Mouse (Mus musculus): ENCODE measurements around the gene Apobec2. TPM values are rescaled to one million over a fixed set of nuclear protein-coding genes. Genes with fewer than 3 reads are reported as not detected.

The Apobec2 gene
- polyA plus RNA-seq, 1 experiment: 7.6 TPM

DNA sequence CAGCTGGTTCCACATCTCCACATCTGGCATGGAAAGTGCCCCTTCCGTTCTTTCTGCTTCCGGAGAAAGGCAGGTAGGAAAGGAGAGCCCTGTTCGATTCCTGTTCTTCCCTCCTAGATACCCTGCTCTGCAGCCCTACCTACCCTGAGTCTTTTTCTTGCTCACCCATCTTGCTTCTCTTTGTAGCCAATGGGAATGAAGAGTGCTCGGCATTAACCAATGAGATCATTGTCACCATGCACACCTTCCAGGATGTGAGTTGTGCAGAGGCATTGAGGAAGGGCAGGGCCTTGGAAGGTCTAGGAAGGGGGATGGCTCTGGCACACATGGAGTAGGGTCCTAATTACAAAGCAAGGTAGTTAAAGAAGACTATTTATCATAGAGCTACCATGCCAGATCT, 30.7 kb upstream of the Apobec2 start:
- no peaks in the 10 kb centered on the region for H3K27me3 ChIP-seq (ENCODE audit: control insufficient read depth, insufficient read depth, low read length)
- H3K4me3 ChIP-seq (ENCODE audit: control insufficient read depth, insufficient read depth, low read length): 0 out of 2 replicates have a peak overlapping the region, but pooled peaks have one; percentile 13
- DNase-seq: peak; percentile 11
- WGBS: 95% methylated on average over 4 of the region's 4 CpGs
- no peaks in the 10 kb centered on the region for H3K36me3 ChIP-seq (ENCODE audit: control insufficient read depth, insufficient read depth, low read length)
- H3K27ac ChIP-seq (ENCODE audit: control insufficient read depth, insufficient read depth, low read length): peak overlapping the region; percentile 21; the same call in 1 of the 2 replicates
- no peak for TF ChIP-seq CTCF (IDR thresholded peaks at IDR 0.05; ENCODE audit: borderline replicate concordance, control insufficient read depth, extremely low read depth, insufficient read depth, low read length, poor library complexity)
- no peak for TF ChIP-seq POLR2A (IDR thresholded peaks at IDR 0.05; ENCODE audit: control insufficient read depth, extremely low read depth, insufficient read depth, low read length, poor library complexity)
- H3K4me1 ChIP-seq (replicated peaks; ENCODE audit: control insufficient read depth, insufficient read depth, low read length): peaks cover 40% of the 10 kb centered on the region

- H3K4me3 ChIP-seq (ENCODE audit: control insufficient read depth, insufficient read depth, low read length): peak overlapping the region; percentile 51
- peak; percentile 77 for DNase-seq
- no peak for TF ChIP-seq CTCF (IDR thresholded peaks at IDR 0.05; ENCODE audit: borderline replicate concordance, control insufficient read depth, extremely low read depth, insufficient read depth, low read length, poor library complexity)
- peak; percentile 44 for TF ChIP-seq POLR2A (IDR thresholded peaks at IDR 0.05; ENCODE audit: control insufficient read depth, extremely low read depth, insufficient read depth, low read length, poor library complexity)
- no peaks in the 10 kb centered on the region for H3K36me3 ChIP-seq (ENCODE audit: control insufficient read depth, insufficient read depth, low read length)
- WGBS: 20% methylated on average over 13 of the region's 13 CpGs
- peak overlapping the region; percentile 75 for H3K27ac ChIP-seq (ENCODE audit: control insufficient read depth, insufficient read depth, low read length)
- no peaks in the 10 kb centered on the region for H3K27me3 ChIP-seq (ENCODE audit: control insufficient read depth, insufficient read depth, low read length)
- peaks cover 43% of the 10 kb centered on the region for H3K4me1 ChIP-seq (replicated peaks; ENCODE audit: control insufficient read depth, insufficient read depth, low read length)
These were observed 29.4 kb upstream of the Apobec2 start for GRCm38 (mm10) chr17:48462096-48462495.

DNA sequence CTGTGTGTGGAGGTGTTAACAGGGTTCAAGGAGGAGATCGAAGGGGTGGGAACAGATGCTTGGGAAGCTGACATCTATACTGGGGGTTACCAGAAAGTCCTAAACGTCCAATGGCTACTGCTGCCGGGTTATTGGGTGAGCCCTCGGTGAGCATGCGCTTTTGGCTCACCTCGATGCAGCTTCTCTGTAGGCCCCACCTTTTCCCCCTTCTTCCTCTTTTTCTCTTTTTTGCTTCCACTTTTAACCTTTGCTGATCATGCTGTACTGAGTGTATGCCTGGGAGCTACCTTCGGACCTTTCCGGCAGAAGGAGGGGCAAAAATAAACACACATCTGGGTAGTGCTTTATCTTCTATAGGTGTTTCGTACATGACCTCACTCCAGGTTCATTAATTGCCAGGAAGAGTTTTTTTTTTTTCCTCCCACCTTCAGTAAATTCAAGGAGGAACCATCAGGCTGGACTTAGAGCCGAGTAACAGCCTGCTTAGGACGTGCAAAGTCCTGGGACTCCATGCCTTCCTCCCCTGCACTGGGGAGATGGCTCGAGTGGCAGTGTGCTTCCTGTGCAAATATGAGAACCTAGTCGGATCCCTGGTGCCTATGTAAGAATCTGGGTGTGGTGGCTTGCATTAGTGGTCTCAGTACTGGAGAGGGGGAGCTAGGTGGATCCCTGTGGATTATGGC, 25.4 kb upstream of the Apobec2 start:
- Histone ChIP-seq H3K4me3 (ENCODE audit: control insufficient read depth, insufficient read depth, low read length) (no peak overlapping the region), H3K27me3 (ENCODE audit: control insufficient read depth, insufficient read depth, low read length) (no peaks in the 10 kb centered on the region), H3K36me3 (ENCODE audit: control insufficient read depth, insufficient read depth, low read length) (no peaks in the 10 kb centered on the region), H3K27ac (ENCODE audit: control insufficient read depth, insufficient read depth, low read length) (no peak overlapping the region), H3K4me1 (replicated peaks; ENCODE audit: control insufficient read depth, insufficient read depth, low read length) (peaks cover 24% of the 10 kb centered on the region)
- WGBS: 37% methylated on average over 13 of the region's 13 CpGs
- no peak for TF ChIP-seq CTCF (IDR thresholded peaks at IDR 0.05; ENCODE audit: borderline replicate concordance, control insufficient read depth, extremely low read depth, insufficient read depth, low read length, poor library complexity)
- TF ChIP-seq POLR2A (IDR thresholded peaks at IDR 0.05; ENCODE audit: control insufficient read depth, extremely low read depth, insufficient read depth, low read length, poor library complexity): no peak
- DNase-seq: no peak

DNA sequence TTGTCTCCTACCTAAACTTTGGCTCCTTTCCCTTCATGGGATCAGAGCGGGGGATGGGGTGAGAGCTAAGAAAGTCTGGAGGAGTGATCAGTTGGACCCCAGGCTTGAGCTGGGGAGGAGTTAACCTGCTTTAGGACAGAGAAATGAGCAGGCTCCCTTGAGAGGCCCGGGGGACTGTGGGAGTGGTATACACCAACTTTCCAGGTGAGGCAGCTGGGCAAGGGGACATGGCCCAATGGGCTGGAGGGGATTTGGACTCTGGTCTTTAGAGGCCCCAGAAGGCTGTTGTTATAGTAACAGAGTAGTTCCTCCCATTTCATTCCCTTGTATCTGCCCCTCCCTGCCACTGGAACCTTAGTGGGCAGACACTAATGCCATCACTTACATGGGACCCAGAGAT, 23.2 kb upstream of the Apobec2 start:
- 90% methylated on average over 2 of the region's 2 CpGs for WGBS
- DNase-seq: no peak
- Histone ChIP-seq H3K27ac (ENCODE audit: control insufficient read depth, insufficient read depth, low read length) (no peak overlapping the region), H3K4me1 (replicated peaks; ENCODE audit: control insufficient read depth, insufficient read depth, low read length) (peaks cover 6% of the 10 kb centered on the region; the same call in 1 of the 2 replicates), H3K27me3 (ENCODE audit: control insufficient read depth, insufficient read depth, low read length) (no peaks in the 10 kb centered on the region), H3K4me3 (ENCODE audit: control insufficient read depth, insufficient read depth, low read length) (no peak overlapping the region), H3K36me3 (ENCODE audit: control insufficient read depth, insufficient read depth, low read length) (no peaks in the 10 kb centered on the region)
- TF ChIP-seq POLR2A (IDR thresholded peaks at IDR 0.05; ENCODE audit: control insufficient read depth, extremely low read depth, insufficient read depth, low read length, poor library complexity) (no peak), CTCF (IDR thresholded peaks at IDR 0.05; ENCODE audit: borderline replicate concordance, control insufficient read depth, extremely low read depth, insufficient read depth, low read length, poor library complexity) (no peak)

DNA sequence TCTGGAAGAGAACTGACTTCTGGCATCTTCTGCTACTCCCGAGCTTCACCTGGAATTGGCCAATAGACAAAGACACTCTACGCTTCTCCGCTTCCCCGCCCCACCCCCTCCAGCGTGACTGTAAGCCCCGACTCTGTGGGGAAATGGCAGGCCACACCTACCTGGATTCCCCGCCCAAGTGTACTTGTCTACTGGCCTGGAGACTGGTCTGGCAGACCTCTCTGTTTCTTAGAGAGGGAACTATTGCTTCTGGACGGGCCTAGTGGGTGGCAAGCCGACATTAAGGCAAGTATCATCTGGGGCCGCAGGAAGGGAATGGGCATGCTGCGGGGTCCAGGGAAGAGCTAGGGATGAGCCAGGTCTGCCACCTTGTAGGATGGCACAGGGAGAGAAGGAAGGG, 22.0 kb upstream of the Apobec2 start, which contains the start of gene Unc5cl:
TSS of gene Unc5cl (plus strand) at position 214 of the 400 bp plus-strand sequence.
- no peak for TF ChIP-seq CTCF (IDR thresholded peaks at IDR 0.05; ENCODE audit: borderline replicate concordance, control insufficient read depth, extremely low read depth, insufficient read depth, low read length, poor library complexity)
- TF ChIP-seq POLR2A (IDR thresholded peaks at IDR 0.05; ENCODE audit: control insufficient read depth, extremely low read depth, insufficient read depth, low read length, poor library complexity): no peak
- 82% methylated on average over 11 of the region's 11 CpGs for WGBS
- 0 out of 2 replicates have a peak, but pooled peaks cover 3% of the 10 kb centered on the region for H3K4me1 ChIP-seq (replicated peaks; ENCODE audit: control insufficient read depth, insufficient read depth, low read length)
- H3K27me3 ChIP-seq (ENCODE audit: control insufficient read depth, insufficient read depth, low read length): no peaks in the 10 kb centered on the region
- no peak within 1 kb of the TSS for H3K4me3 ChIP-seq (ENCODE audit: control insufficient read depth, insufficient read depth, low read length)
- DNase-seq: no peak
- no peak within 1 kb of the TSS for H3K27ac ChIP-seq (ENCODE audit: control insufficient read depth, insufficient read depth, low read length)
- no peaks in the 10 kb centered on the region for H3K36me3 ChIP-seq (ENCODE audit: control insufficient read depth, insufficient read depth, low read length)

- no peak overlapping the region for H3K4me3 ChIP-seq (ENCODE audit: control insufficient read depth, insufficient read depth, low read length)
- TF ChIP-seq POLR2A (IDR thresholded peaks at IDR 0.05; ENCODE audit: control insufficient read depth, extremely low read depth, insufficient read depth, low read length, poor library complexity) (no peak), CTCF (IDR thresholded peaks at IDR 0.05; ENCODE audit: borderline replicate concordance, control insufficient read depth, extremely low read depth, insufficient read depth, low read length, poor library complexity) (no peak)
- 92% methylated on average over 7 of the region's 7 CpGs for WGBS
- H3K36me3 ChIP-seq (ENCODE audit: control insufficient read depth, insufficient read depth, low read length): no peaks in the 10 kb centered on the region
- 0 out of 2 replicates have a peak, but pooled peaks cover 3% of the 10 kb centered on the region for H3K4me1 ChIP-seq (replicated peaks; ENCODE audit: control insufficient read depth, insufficient read depth, low read length)
- no peak for DNase-seq
- no peak overlapping the region for H3K27ac ChIP-seq (ENCODE audit: control insufficient read depth, insufficient read depth, low read length)
- H3K27me3 ChIP-seq (ENCODE audit: control insufficient read depth, insufficient read depth, low read length): no peaks in the 10 kb centered on the region
These were observed 21.5 kb upstream of the Apobec2 start for GRCm38 (mm10) chr17:48454190-48454589.
